Mouse (Mus musculus): ENCODE measurements at regions not wholly inside any gene's neighbourhood (a gene's known extent, or its start where the extent isn't known, plus 50 kb on each side); places are given as distances from the start of the nearest gene placed in this dataset.

- no peak overlapping the region for H3K4me3 ChIP-seq (ENCODE audit: low read depth, low read length)
- no peaks in the 10 kb centered on the region for H3K36me3 ChIP-seq (ENCODE audit: control insufficient read depth, insufficient read depth, low read length)
- H3K27ac ChIP-seq (ENCODE audit: insufficient read depth, low read depth, low read length): no peak overlapping the region
- no peaks in the 10 kb centered on the region for H3K27me3 ChIP-seq (ENCODE audit: control insufficient read depth, insufficient read depth, low read length)
- no peak for TF ChIP-seq CTCF (IDR thresholded peaks at IDR 0.05; ENCODE audit: extremely low read depth, insufficient read length, insufficient replicate concordance, low read depth, low read length)
- TF ChIP-seq POLR2A (IDR thresholded peaks at IDR 0.05; ENCODE audit: low read depth, low read length): no peak
- WGBS: 68% methylated on average over 12 of the region's 12 CpGs
- peaks cover 8% of the 10 kb centered on the region; the same call in 1 of the 2 replicates for H3K4me1 ChIP-seq (ENCODE audit: control insufficient read depth, insufficient read depth, insufficient read length, low read length)
These were observed 114.8 kb downstream of the Nufip1 start for GRCm38 (mm10) chr14:76225532-76225931.

- no peaks in the 10 kb centered on the region for H3K27me3 ChIP-seq (ENCODE audit: control insufficient read depth, insufficient read depth, low read length)
- peaks cover 8% of the 10 kb centered on the region; the same call in 1 of the 2 replicates for H3K4me1 ChIP-seq (ENCODE audit: control insufficient read depth, insufficient read depth, insufficient read length, low read length)
- H3K4me3 ChIP-seq (ENCODE audit: low read depth, low read length): no peak overlapping the region
- no peaks in the 10 kb centered on the region for H3K36me3 ChIP-seq (ENCODE audit: control insufficient read depth, insufficient read depth, low read length)
- WGBS: 71% methylated on average over 4 of the region's 4 CpGs
- H3K27ac ChIP-seq (ENCODE audit: insufficient read depth, low read depth, low read length): no peak overlapping the region
- TF ChIP-seq POLR2A (IDR thresholded peaks at IDR 0.05; ENCODE audit: low read depth, low read length) (no peak), CTCF (IDR thresholded peaks at IDR 0.05; ENCODE audit: extremely low read depth, insufficient read length, insufficient replicate concordance, low read depth, low read length) (no peak)
These were observed 116.1 kb downstream of the Nufip1 start for GRCm38 (mm10) chr14:76226621-76227297.

GRCm38 (mm10) chr14:76228968-76229555 is 118.4 kb downstream of the Nufip1 start:
- TF ChIP-seq POLR2A (IDR thresholded peaks at IDR 0.05; ENCODE audit: low read depth, low read length) (no peak), CTCF (IDR thresholded peaks at IDR 0.05; ENCODE audit: extremely low read depth, insufficient read length, insufficient replicate concordance, low read depth, low read length) (no peak)
- no peaks in the 10 kb centered on the region; the same call in 1 of the 2 replicates for H3K4me1 ChIP-seq (ENCODE audit: control insufficient read depth, insufficient read depth, insufficient read length, low read length)
- whole genome bisulfite sequencing: 66% methylated on average over 9 of the region's 9 CpGs
- H3K36me3 ChIP-seq (ENCODE audit: control insufficient read depth, insufficient read depth, low read length): no peaks in the 10 kb centered on the region
- no peak overlapping the region for H3K27ac ChIP-seq (ENCODE audit: insufficient read depth, low read depth, low read length)
- no peaks in the 10 kb centered on the region for H3K27me3 ChIP-seq (ENCODE audit: control insufficient read depth, insufficient read depth, low read length)
- H3K4me3 ChIP-seq (ENCODE audit: low read depth, low read length): no peak overlapping the region

GRCm38 (mm10) chr14:76239856-76240493 is 129.3 kb downstream of the Nufip1 start:
- Histone ChIP-seq H3K36me3 (ENCODE audit: control insufficient read depth, insufficient read depth, low read length) (no peaks in the 10 kb centered on the region), H3K4me3 (ENCODE audit: low read depth, low read length) (no peak overlapping the region), H3K4me1 (ENCODE audit: control insufficient read depth, insufficient read depth, insufficient read length, low read length) (0 out of 2 replicates have a peak, but pooled peaks cover 2% of the 10 kb centered on the region), H3K27ac (ENCODE audit: insufficient read depth, low read depth, low read length) (no peak overlapping the region), H3K27me3 (ENCODE audit: control insufficient read depth, insufficient read depth, low read length) (no peaks in the 10 kb centered on the region)
- WGBS: 84% methylated on average over 14 of the region's 14 CpGs
- TF ChIP-seq CTCF (IDR thresholded peaks at IDR 0.05; ENCODE audit: extremely low read depth, insufficient read length, insufficient replicate concordance, low read depth, low read length) (no peak), POLR2A (IDR thresholded peaks at IDR 0.05; ENCODE audit: low read depth, low read length) (no peak)

- Histone ChIP-seq H3K36me3 (ENCODE audit: control insufficient read depth, insufficient read depth, low read length) (no peaks in the 10 kb centered on the region), H3K27ac (ENCODE audit: insufficient read depth, low read depth, low read length) (no peak overlapping the region), H3K27me3 (ENCODE audit: control insufficient read depth, insufficient read depth, low read length) (no peaks in the 10 kb centered on the region), H3K4me1 (ENCODE audit: control insufficient read depth, insufficient read depth, insufficient read length, low read length) (0 out of 2 replicates have a peak, but pooled peaks cover 2% of the 10 kb centered on the region), H3K4me3 (ENCODE audit: low read depth, low read length) (no peak overlapping the region)
- 76% methylated on average over 14 of the region's 14 CpGs for WGBS
- TF ChIP-seq CTCF (IDR thresholded peaks at IDR 0.05; ENCODE audit: extremely low read depth, insufficient read length, insufficient replicate concordance, low read depth, low read length) (no peak), POLR2A (IDR thresholded peaks at IDR 0.05; ENCODE audit: low read depth, low read length) (no peak)
These were observed 133.1 kb downstream of the Nufip1 start for GRCm38 (mm10) chr14:76243581-76244337.

GRCm38 (mm10) chr14:76244338-76245062 is 133.8 kb downstream of the Nufip1 start:
- WGBS: 76% methylated on average over 18 of the region's 18 CpGs
- H3K27ac ChIP-seq (ENCODE audit: insufficient read depth, low read depth, low read length): no peak overlapping the region
- TF ChIP-seq POLR2A (IDR thresholded peaks at IDR 0.05; ENCODE audit: low read depth, low read length) (no peak), CTCF (IDR thresholded peaks at IDR 0.05; ENCODE audit: extremely low read depth, insufficient read length, insufficient replicate concordance, low read depth, low read length) (no peak)

More at GRCm38 (mm10) chr14:76244338-76245062, 133.8 kb downstream of the Nufip1 start:
- Histone ChIP-seq H3K36me3 (ENCODE audit: control insufficient read depth, insufficient read depth, low read length) (no peaks in the 10 kb centered on the region), H3K4me1 (ENCODE audit: control insufficient read depth, insufficient read depth, insufficient read length, low read length) (0 out of 2 replicates have a peak, but pooled peaks cover 2% of the 10 kb centered on the region), H3K4me3 (ENCODE audit: low read depth, low read length) (no peak overlapping the region), H3K27me3 (ENCODE audit: control insufficient read depth, insufficient read depth, low read length) (no peaks in the 10 kb centered on the region)
